Mouse (Mus musculus) embryo, embryonic 10.5 days (tissue): Measurements from ENCODE around the gene Bnc2.
A peak's percentile ranks its signal among the peaks of the same experiment; 100 is the strongest.

Source experiments
- DNase-seq: peaks from one replicate; pipeline ENCODE4 v3.0.0-alpha.2; 2015; ENCODE audit warnings: low spot score

Gene Bnc2

DNA sequence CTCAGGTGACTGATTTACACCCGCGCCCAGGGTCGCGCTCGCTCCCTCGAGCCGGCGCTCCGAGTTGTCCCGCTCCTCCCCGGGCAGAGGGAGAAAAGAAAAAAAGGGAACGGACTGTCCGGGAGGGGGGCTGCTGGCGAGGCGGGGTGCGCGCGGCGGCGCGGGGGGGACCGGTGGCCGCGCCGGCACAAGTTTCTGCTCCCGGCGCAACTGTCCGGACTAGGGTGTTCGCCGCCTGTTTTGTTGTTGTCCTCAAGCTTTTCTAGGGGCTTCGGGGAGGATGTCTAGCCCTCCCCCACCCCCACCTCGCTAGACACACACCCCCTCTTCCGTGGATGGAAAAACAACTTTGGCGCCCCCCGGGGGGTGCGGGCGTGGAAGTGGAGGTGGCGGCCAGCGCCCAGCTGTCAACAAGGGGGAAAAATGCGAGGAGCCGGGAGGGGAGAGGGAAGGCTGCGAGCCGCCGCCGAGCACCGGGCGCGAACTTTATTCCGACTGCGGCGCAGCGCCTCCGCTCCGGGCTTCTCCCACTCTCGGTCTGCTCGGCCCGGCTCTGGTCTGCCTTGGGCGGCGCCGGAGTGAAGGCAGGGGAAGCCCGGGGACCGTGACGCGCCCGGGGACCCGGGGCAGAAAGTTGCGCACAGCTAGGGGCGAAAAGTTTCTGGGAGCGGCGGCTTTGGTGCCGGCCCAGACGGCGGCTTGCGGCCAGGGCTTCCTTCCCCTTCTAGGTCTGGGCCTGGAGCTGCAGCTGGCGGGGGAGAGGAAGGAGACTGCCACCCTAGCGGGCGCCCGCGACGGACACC is at the start of gene Bnc2:
Bnc2 (minus strand) TSS at position 105 of the 803 bp plus-strand sequence.
- DNase-seq, result peak; percentile 67

GRCm38 (mm10) chr4:84707961-84708360 is 32.9 kb upstream of the Bnc2 start:
- no peak for DNase-seq

GRCm38 (mm10) chr4:84685521-84686366 is 10.7 kb upstream of the Bnc2 start:
- no peak for DNase-seq

DNA sequence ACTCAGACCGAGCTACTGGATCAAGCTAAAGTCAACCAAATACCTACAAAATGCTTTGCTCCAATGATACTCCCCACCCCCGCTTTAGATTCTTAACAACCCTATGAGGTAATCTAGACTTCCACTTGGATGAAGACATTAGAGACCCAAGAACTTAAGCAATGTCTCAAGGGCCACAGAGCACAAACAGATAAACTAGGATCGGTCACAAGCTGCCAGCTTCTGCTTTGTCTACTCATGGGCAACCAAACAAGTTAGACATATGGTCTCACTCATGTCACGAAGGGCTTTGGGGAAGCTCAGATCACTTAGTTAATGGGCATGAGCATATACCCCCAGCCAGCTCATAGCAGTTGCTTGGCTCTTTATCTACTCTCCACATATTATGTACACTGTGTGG is 9.9 kb upstream of the Bnc2 start:
- no peak for DNase-seq

- peak; percentile 73 for DNase-seq
These were observed 870 bp upstream of the Bnc2 start for GRCm38 (mm10) chr4:84675974-84676315.

DNA sequence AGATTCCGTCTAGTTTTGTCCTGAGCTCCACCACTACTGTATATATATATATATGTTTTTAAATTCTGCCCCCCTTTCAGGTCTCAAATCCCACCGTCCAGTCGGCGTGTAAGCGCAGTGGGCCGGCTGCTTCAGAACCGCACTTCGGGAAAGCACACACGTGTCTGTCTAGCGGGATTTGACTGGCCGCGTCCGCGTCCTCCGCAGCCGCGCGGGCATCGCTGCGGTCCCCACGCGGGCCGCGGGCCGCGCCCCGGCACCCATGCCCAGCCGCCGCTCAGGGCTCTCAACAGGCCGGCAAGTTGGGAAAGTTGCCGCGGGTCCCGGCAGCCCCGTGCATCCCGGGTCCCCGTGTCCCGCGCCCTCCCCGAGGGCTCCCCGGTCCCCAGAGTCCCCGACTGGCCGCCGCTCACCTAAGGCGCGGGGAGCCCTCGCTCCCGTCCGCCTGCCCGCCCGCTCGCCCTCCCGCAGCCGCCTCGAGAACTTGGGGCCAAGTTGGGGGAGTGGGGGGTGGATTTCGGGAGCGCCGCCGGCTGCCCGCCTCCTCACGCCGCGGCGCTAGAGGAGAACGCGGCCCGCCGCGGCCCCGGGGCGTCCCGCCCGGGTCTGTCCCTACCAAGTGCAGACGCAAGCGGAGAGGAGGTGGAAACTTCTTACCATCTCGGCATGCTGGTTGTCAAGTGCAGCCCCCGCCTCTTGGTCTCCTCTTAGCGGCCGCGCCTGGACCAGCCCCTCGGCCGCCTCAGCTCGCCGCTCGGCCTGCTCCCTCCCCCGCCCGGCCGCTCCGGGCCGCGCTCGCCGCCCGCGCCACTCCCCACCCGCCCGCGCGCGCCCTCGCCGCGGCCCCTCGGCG is 531 bp downstream of the Bnc2 start:
- peak; percentile 84 for DNase-seq

- DNase-seq, result peak; percentile 59
These were observed 1.3 kb downstream of the Bnc2 start for GRCm38 (mm10) chr4:84673681-84674307.

GRCm38 (mm10) chr4:84672181-84672791 is 2.8 kb downstream of the Bnc2 start:
- DNase-seq, result peak; percentile 67

GRCm38 (mm10) chr4:84670996-84671395 is 4.1 kb downstream of the Bnc2 start:
- DNase-seq, result peak; percentile 27

DNA sequence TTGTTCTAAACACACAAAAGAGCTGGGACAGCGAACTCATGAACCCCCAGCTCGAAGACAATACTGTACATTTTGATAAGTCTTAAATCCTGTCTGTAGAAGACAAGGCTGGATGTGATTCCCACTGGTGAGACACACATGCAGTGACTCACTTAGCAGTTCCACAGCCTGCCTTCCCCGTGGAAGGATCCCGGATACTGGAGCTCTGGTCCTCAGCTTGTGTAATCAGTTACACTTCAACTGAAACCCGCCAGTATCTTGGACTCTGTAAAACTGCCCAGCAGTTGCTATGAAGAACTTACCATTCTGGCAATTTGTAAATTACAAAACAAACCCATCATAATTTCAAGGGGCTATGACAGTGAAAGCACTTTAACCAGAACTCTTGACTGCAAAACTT is 5.4 kb downstream of the Bnc2 start:
- no peak for DNase-seq

DNA sequence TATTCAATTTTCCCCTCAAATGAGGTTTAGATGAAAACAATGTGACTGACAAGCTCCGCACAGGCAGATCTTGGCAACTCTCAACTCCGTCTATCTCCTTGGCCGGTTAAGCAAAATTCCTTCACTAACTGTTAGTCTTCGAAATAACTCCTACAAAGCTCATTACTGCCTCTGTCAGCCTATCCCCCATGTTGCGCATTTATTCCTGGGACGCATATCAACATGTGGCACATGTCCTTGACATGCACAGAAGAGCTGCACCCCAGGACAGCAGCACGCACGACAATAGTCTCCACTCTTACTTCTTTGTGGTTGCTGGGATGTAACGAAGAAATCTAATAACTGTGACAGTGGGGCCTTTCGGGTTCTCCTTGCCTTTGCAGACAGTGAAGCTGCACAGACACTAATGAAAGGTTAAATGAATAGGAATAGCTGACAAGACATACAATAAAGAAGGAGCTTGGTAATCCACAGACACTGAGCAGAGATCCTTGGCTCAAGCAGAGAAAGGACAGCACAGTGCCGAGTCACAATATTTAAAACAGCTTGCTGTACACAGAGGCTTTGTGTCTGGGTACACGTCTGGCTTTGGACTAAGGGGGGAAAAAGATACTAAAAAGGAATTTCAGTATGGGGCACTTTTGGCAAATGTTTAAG is 6.0 kb downstream of the Bnc2 start:
- peak; percentile 47 for DNase-seq

DNA sequence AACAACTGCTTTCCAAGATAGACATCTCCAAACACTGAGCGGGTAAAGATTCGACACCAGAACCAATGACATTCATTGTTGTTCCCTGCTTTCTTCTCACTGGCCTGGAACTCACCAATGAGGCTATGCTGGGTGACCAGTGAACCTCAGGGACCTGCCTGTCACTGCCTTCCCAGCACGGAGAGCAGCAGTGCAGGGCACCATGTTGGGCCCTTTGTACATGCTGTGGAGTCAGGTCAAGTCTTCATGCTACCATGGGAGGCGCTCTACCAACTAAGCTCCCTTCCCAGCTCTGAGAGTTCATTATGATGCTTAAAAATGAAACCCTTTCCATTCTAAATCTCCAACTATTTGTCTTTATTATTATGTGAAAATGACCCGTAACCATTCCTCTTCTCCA is 6.8 kb downstream of the Bnc2 start:
- no peak for DNase-seq

GRCm38 (mm10) chr4:84662228-84663065 is 12.6 kb downstream of the Bnc2 start:
- no peak for DNase-seq

GRCm38 (mm10) chr4:84661341-84661740 is 13.7 kb downstream of the Bnc2 start:
- no peak for DNase-seq

GRCm38 (mm10) chr4:84651786-84652185 is 23.3 kb downstream of the Bnc2 start:
- DNase-seq, result no peak

GRCm38 (mm10) chr4:84646576-84646975 is 28.5 kb downstream of the Bnc2 start:
- DNase-seq, result no peak

DNA sequence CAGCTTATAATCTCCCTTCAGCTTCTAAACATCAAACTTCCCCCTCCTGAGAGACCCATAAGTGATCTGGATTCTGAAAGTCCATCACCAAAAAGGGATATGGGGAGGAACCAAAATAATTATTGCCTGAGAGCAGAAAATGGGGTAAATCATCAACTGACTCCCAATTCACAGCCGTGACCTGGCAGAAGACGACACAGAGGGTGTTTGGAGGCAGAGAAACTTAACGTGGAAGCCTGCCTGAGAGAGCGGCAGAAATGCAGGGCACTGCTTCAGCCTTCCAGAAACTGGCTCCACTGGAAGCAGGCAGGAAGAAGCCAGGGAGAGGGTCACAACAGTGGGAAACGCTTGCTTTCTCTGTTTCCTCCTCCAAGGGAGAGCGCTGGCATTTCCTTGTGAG is 35.9 kb downstream of the Bnc2 start:
- no peak for DNase-seq

DNA sequence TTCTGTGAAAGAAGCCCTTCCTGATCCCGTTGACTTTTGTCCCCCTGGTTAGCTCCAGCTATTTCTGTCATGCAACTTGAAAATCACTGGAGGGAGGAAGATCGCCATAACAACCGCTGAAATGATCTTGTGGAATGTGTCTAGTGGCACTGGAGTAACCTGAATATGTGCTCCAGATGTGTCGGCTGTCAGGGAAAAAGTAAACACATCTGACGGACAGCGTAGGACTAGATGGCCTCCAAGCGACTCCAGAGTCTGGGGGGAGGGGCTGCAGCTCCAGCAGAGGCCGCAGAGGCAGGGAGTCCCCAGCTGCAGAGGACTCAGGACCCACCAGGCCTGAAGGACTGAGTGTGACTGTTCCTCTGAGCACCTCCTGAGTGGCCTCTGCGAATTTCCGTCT is 37.4 kb downstream of the Bnc2 start:
- DNase-seq, result peak; percentile 92

GRCm38 (mm10) chr4:84634751-84635150 is 40.3 kb downstream of the Bnc2 start:
- DNase-seq, result peak; percentile 46

DNA sequence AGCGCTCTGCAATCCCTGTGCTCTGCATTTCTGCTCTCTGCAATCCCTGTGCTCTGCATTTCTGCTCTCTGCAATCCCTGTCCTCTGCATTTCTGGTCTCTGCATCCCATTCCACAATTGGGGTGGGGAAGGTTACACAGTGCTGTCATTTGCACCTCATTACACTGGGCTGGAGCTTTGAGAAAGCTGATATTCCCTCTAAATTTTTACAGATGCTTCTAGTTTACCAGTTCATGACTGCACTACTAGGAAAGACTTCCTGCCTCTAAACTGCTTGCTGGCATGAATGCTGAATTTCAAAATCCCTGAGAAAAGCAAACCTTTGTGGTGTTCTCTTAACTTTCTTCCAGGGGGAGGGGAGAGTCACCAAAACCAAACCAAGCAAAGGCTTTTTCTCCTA is 41.1 kb downstream of the Bnc2 start:
- DNase-seq, result peak; percentile 37
